Mouse (Mus musculus) left cerebral cortex, postnatal 14 days (tissue): ENCODE measurements around the gene Crim1. TPM values are rescaled to one million over a fixed set of nuclear protein-coding genes. Genes with fewer than 3 reads are reported as not detected.

Source experiments
- DNase-seq, 2 experiments: peaks; one replicate each; pipeline ENCODE4 v3.0.0; 2021 to 2022; ENCODE audit warnings: low spot score in 2 of 2, mixed read lengths in 1 of 2
- intact Hi-C: fragments of 180-260 bp; cut with DNase I; formaldehyde crosslinking; loops from one replicate; pipeline ENCODE4 v1.15.1; 2025
- total RNA-seq, 2 experiments: library from RNA; stranded (reverse); gene quantifications; 2 replicates each; pipeline ENCODE4 v1.2.3; 2021

The Crim1 gene
- total RNA-seq, 2 experiments from 2014 or later: 51.7 to 62.8 TPM

- intact Hi-C loops: no loop called here
These were observed 108.2 kb downstream of the Crim1 start for GRCm38 (mm10) chr17:78308221-78308620.

GRCm38 (mm10) chr17:78313006-78313405 lies 113.0 kb downstream of the Crim1 start:
- DNase-seq: no peak
- intact Hi-C loops: loop anchor here (5.0 kb wide), 1 partner anchor 61 kb away; no protein-coding TSS in a partner anchor

More at GRCm38 (mm10) chr17:78308221-78308620, 108.2 kb downstream of the Crim1 start:
- no peak for DNase-seq

- intact Hi-C loops: loop anchor here (5.0 kb wide), 1 partner anchor 61 kb away; no protein-coding TSS in a partner anchor
- DNase-seq: no peak
These were observed 113.6 kb downstream of the Crim1 start for GRCm38 (mm10) chr17:78313612-78314011.

GRCm38 (mm10) chr17:78315659-78316058 lies 115.6 kb downstream of the Crim1 start:
- intact Hi-C loops: no loop called here
- no peak for DNase-seq

- DNase-seq: no peak
- intact Hi-C loops: no loop called here
These were observed 117.3 kb downstream of the Crim1 start for GRCm38 (mm10) chr17:78317381-78317780.

GRCm38 (mm10) chr17:78318810-78319209 lies 118.8 kb downstream of the Crim1 start:
- DNase-seq: no peak
- intact Hi-C loops: no loop called here

- intact Hi-C loops: no loop called here
- no peak for DNase-seq
These were observed 121.3 kb downstream of the Crim1 start for GRCm38 (mm10) chr17:78321216-78321835.

GRCm38 (mm10) chr17:78322369-78323335 lies 122.6 kb downstream of the Crim1 start:
- intact Hi-C loops: no loop called here
- peak in 1 of 2 experiments; percentile 10 for DNase-seq

- DNase-seq: no peak
- intact Hi-C loops: no loop called here
These were observed 125.8 kb downstream of the Crim1 start for GRCm38 (mm10) chr17:78325761-78326332.

GRCm38 (mm10) chr17:78326381-78326780 lies 126.3 kb downstream of the Crim1 start:
- intact Hi-C loops: no loop called here
- no peak for DNase-seq

GRCm38 (mm10) chr17:78327187-78327586 lies 127.1 kb downstream of the Crim1 start:
- intact Hi-C loops: no loop called here
- no peak for DNase-seq

GRCm38 (mm10) chr17:78328287-78328686 lies 128.2 kb downstream of the Crim1 start:
- no peak for DNase-seq
- intact Hi-C loops: no loop called here

- intact Hi-C loops: no loop called here
- no peak for DNase-seq
These were observed 131.4 kb downstream of the Crim1 start for GRCm38 (mm10) chr17:78331438-78331837.

- no peak for DNase-seq
These were observed 133.2 kb downstream of the Crim1 start for GRCm38 (mm10) chr17:78333275-78333674.

GRCm38 (mm10) chr17:78335250-78335649 lies 135.2 kb downstream of the Crim1 start:
- intact Hi-C loops: no loop called here
- DNase-seq: no peak

More at GRCm38 (mm10) chr17:78333275-78333674, 133.2 kb downstream of the Crim1 start:
- intact Hi-C loops: no loop called here

GRCm38 (mm10) chr17:78343688-78344087 lies 143.6 kb downstream of the Crim1 start:
- no peak for DNase-seq
- intact Hi-C loops: no loop called here

- DNase-seq: no peak
- intact Hi-C loops: no loop called here
These were observed 147.2 kb downstream of the Crim1 start for GRCm38 (mm10) chr17:78347111-78347801.

GRCm38 (mm10) chr17:78351676-78352499 lies 151.8 kb downstream of the Crim1 start:
- DNase-seq: no peak
- intact Hi-C loops: no loop called here

- intact Hi-C loops: no loop called here
- DNase-seq: no peak
These were observed 152.4 kb downstream of the Crim1 start for GRCm38 (mm10) chr17:78352500-78352855.
